Mouse (Mus musculus) heart, adult 2 months (tissue): ENCODE results near the gene Lmntd2. TPM values are rescaled to one million over a fixed set of nuclear protein-coding genes. Genes with fewer than 3 reads are reported as not detected.

Experiments used
- DNase-seq, 2 experiments: peaks; one replicate each; pipeline ENCODE4 v3.0.0; 2021
- H3K27ac ChIP-seq: fragments of 200-600 bp; 2 replicates; pipeline ENCODE4 v1.8.1; 2022
- H3K27me3 ChIP-seq: fragments of 200-500 bp; 2 replicates; pipeline ENCODE4 v1.6.1; 2012; ENCODE audit warnings: mild to moderate bottlenecking, low read length, inconsistent platforms, mixed read lengths; ENCODE audit not compliant: control insufficient read depth, insufficient read depth
- H3K36me3 ChIP-seq: fragments of 200-500 bp; 2 replicates; pipeline ENCODE4 v1.6.1; 2012; ENCODE audit warnings: low read length, inconsistent platforms; ENCODE audit not compliant: control insufficient read depth, insufficient read depth
- H3K4me1 ChIP-seq: fragments of 200-500 bp; 2 replicates; pipeline ENCODE4 v1.6.1; 2011; ENCODE audit warnings: low read length; ENCODE audit not compliant: control insufficient read depth, insufficient read depth
- H3K4me3 ChIP-seq: fragments of 200-600 bp; 2 replicates; pipeline ENCODE4 v1.8.1; 2022
- H3K79me2 ChIP-seq: fragments of 200-500 bp; replicated peaks from 2 replicates; pipeline ENCODE4 v1.6.1; 2012; ENCODE audit warnings: mild to moderate bottlenecking, inconsistent platforms, low read length, moderate library complexity, mixed read lengths; ENCODE audit not compliant: control insufficient read depth, insufficient read depth
- H3K9ac ChIP-seq: fragments of 200-500 bp; 2 replicates; pipeline ENCODE4 v1.6.1; 2012; ENCODE audit warnings: low read depth, mild to moderate bottlenecking, control low read depth, inconsistent platforms, low read length, mixed read lengths
- CTCF ChIP-seq: fragments of 200-600 bp; IDR thresholded peaks from 2 replicates; pipeline ENCODE4 v1.8.1; 2022; ENCODE audit warnings: antibody characterized with exemption, mild to moderate bottlenecking, moderate library complexity
- EP300 ChIP-seq: fragments of 200-500 bp; IDR thresholded peaks from 2 replicates; pipeline ENCODE4 v1.6.1; 2011; ENCODE audit warnings: low read depth, low read length, control low read depth; ENCODE audit not compliant: insufficient read depth
- POLR2A ChIP-seq: fragments of 200-500 bp; IDR thresholded peaks from 2 replicates; pipeline ENCODE4 v1.6.1; 2011; ENCODE audit warnings: mild to moderate bottlenecking, low read depth, low read length, control low read depth; ENCODE audit not compliant: insufficient read depth
- WGBS: fragments of 180-500 bp; shearing (Covaris S2); methylation state at CpG from one replicate; pipeline ENCODE4 v1.1.7; 2018; 5-methylcytosine and 5-hydroxymethylcytosine counted together
- intact Hi-C: fragments of 180-260 bp; cut with DNase I; formaldehyde crosslinking; loops from one replicate; pipeline ENCODE4 v1.15.1; 2025
- polyA plus RNA-seq: library from polyadenylated mRNA; depleted of rRNA; stranded (reverse); fragments of >200 nt; gene quantifications from 2 replicates; pipeline ENCODE4 v1.2.3, GENCODE M21; 2012
- total RNA-seq, 2 experiments: library from RNA; stranded (reverse); gene quantifications; 2 replicates each; pipeline ENCODE4 v1.2.3; 2021

The Lmntd2 gene
- total and polyA plus RNA-seq, 3 experiments = 0.18 TPM; not detected in 2

GRCm38 (mm10) chr7:141194830-141195229 lies 19.1 kb downstream of the Lmntd2 start:
- H3K79me2 ChIP-seq = peaks cover 1% of the 10 kb centered on the region; the same call in 1 of the 2 replicates
- no peaks in the 10 kb centered on the region for H3K36me3 ChIP-seq
- peak overlapping the region; percentile 80 for H3K27ac ChIP-seq
- intact Hi-C loops = loop anchor here (5.0 kb wide), 1 partner anchor 253 kb away; the partner anchor contains the start of gene Pgghg
- no peaks in the 10 kb centered on the region for H3K27me3 ChIP-seq
- H3K9ac ChIP-seq = peak overlapping the region; percentile 10
- peaks cover 11% of the 10 kb centered on the region for H3K4me1 ChIP-seq
- peak; percentile 88 to 90 for DNase-seq
- H3K4me3 ChIP-seq = peak overlapping the region; percentile 61
- WGBS = 2% methylated on average over 28 of the region's 28 CpGs
- TF ChIP-seq CTCF (no peak), EP300 (no peak), POLR2A (peak; percentile 58; the same call in 1 of the 2 replicates)

- peak overlapping the region; percentile 10 for H3K9ac ChIP-seq
- H3K79me2 ChIP-seq = peaks cover 1% of the 10 kb centered on the region; the same call in 1 of the 2 replicates
- H3K27ac ChIP-seq = peak overlapping the region; percentile 80
- intact Hi-C loops = loop anchor here (5.0 kb wide), 1 partner anchor 252 kb away; the partner anchor contains the start of gene Pgghg
- 1% methylated on average over 23 of the region's 23 CpGs for WGBS
- TF ChIP-seq CTCF (no peak), EP300 (no peak)
- peak overlapping the region; percentile 61 for H3K4me3 ChIP-seq
- peaks cover 11% of the 10 kb centered on the region for H3K4me1 ChIP-seq
- H3K27me3 ChIP-seq = no peaks in the 10 kb centered on the region
- no peaks in the 10 kb centered on the region for H3K36me3 ChIP-seq
- no peak for DNase-seq
These were observed 19.5 kb downstream of the Lmntd2 start for GRCm38 (mm10) chr7:141194409-141194808.

- peak within 1 kb of the TSS; percentile 92 for H3K27ac ChIP-seq
- no peaks in the 10 kb centered on the region for H3K36me3 ChIP-seq
- peaks cover 11% of the 10 kb centered on the region for H3K4me1 ChIP-seq
- no peaks in the 10 kb centered on the region for H3K27me3 ChIP-seq
- H3K4me3 ChIP-seq = peak within 1 kb of the TSS; percentile 95
- intact Hi-C loops = loop anchor here (5.0 kb wide), 1 partner anchor 252 kb away; the partner anchor contains the start of gene Pgghg
- under 1% methylated on average over 25 of the region's 39 CpGs for WGBS
- DNase-seq = peak; percentile 99
- TF ChIP-seq CTCF = no peak
- TF ChIP-seq POLR2A = peak; percentile 98
- 0 out of 2 replicates have a peak, but pooled peaks have one; percentile 38 for TF ChIP-seq EP300
- H3K79me2 ChIP-seq = peaks cover 1% of the 10 kb centered on the region; the same call in 1 of the 2 replicates
- peak within 1 kb of the TSS; percentile 94 for H3K9ac ChIP-seq
These were observed 19.9 kb downstream of the Lmntd2 start, which contains the start of the genes Hras and Lrrc56 for GRCm38 (mm10) chr7:141193948-141194347. Gene Hras, minus strand, starts transcription at chr7:141194005. Gene Lrrc56, plus strand, starts transcription at chr7:141194157.

- H3K27me3 ChIP-seq = no peaks in the 10 kb centered on the region
- H3K9ac ChIP-seq = peak overlapping the region; percentile 94
- no peak for DNase-seq
- no peak for TF ChIP-seq CTCF
- TF ChIP-seq EP300 = no peak
- TF ChIP-seq POLR2A = no peak
- WGBS = 2% methylated on average over 38 of the region's 43 CpGs
- intact Hi-C loops = loop anchor here (5.0 kb wide), 1 partner anchor 251 kb away; the partner anchor contains the start of gene Pgghg
- peaks cover 11% of the 10 kb centered on the region for H3K4me1 ChIP-seq
- H3K27ac ChIP-seq = peak overlapping the region; percentile 92
- peaks cover 1% of the 10 kb centered on the region; the same call in 1 of the 2 replicates for H3K79me2 ChIP-seq
- no peaks in the 10 kb centered on the region for H3K36me3 ChIP-seq
- H3K4me3 ChIP-seq = peak overlapping the region; percentile 95
These were observed 20.5 kb downstream of the Lmntd2 start for GRCm38 (mm10) chr7:141193348-141193856.

GRCm38 (mm10) chr7:141192776-141193347 lies 21.0 kb downstream of the Lmntd2 start:
- DNase-seq = no peak
- Histone ChIP-seq H3K9ac (peak overlapping the region; percentile 94), H3K4me3 (peak overlapping the region; percentile 95), H3K27ac (peak overlapping the region; percentile 92), H3K27me3 (no peaks in the 10 kb centered on the region), H3K79me2 (peaks cover 1% of the 10 kb centered on the region; the same call in 1 of the 2 replicates), H3K4me1 (peaks cover 11% of the 10 kb centered on the region), H3K36me3 (no peaks in the 10 kb centered on the region)
- TF ChIP-seq CTCF = no peak
- TF ChIP-seq EP300 = no peak
- intact Hi-C loops = loop anchor here (5.0 kb wide), 1 partner anchor 251 kb away; the partner anchor contains the start of gene Pgghg
- WGBS = 34% methylated on average over 12 of the region's 12 CpGs
